Mouse (Mus musculus): ENCODE results near the gene Atg10. TPM values are rescaled to one million over a fixed set of nuclear protein-coding genes. Genes with fewer than 3 reads are reported as not detected.

Atg10 gene
- polyA plus RNA-seq, 1 experiment from 2014 or later, result 29.1 TPM

- Histone ChIP-seq H3K27me3 (no peaks in the 10 kb centered on the region), H3K9me3 (replicated peaks) (no peaks in the 10 kb centered on the region), H3K4me3 (no peak overlapping the region), H3K36me3 (no peaks in the 10 kb centered on the region), H3K9ac (no peak overlapping the region), H3K4me1 (replicated peaks) (no peaks in the 10 kb centered on the region), H3K27ac (no peak overlapping the region), H3K4me2 (no peak overlapping the region)
- 79% methylated on average over 2 of the region's 2 CpGs for WGBS
- ATAC-seq (replicated peaks; ENCODE audit: insufficient number of reproducible peaks, insufficient read depth, low FRiP score, low read depth), result no peak
Observed at GRCm38 (mm10) chr13:90995034-90995629, 228.6 kb downstream of the Atg10 start.

- no peaks in the 10 kb centered on the region; the same call in 1 of the 2 replicates for H3K9me3 ChIP-seq (replicated peaks)
- H3K4me3 ChIP-seq, result no peak overlapping the region
- H3K36me3 ChIP-seq, result no peaks in the 10 kb centered on the region
- ATAC-seq (replicated peaks; ENCODE audit: insufficient number of reproducible peaks, insufficient read depth, low FRiP score, low read depth), result no peak
- H3K4me1 ChIP-seq (replicated peaks), result no peaks in the 10 kb centered on the region
- no peak overlapping the region for H3K4me2 ChIP-seq
- H3K27ac ChIP-seq, result no peak overlapping the region
- no peaks in the 10 kb centered on the region for H3K27me3 ChIP-seq
- WGBS, result 81% methylated on average over 13 of the region's 13 CpGs
- H3K9ac ChIP-seq, result no peak overlapping the region
Observed at GRCm38 (mm10) chr13:90993602-90994001, 230.2 kb downstream of the Atg10 start.

GRCm38 (mm10) chr13:90992948-90993347 is 230.8 kb downstream of the Atg10 start:
- Histone ChIP-seq H3K27ac (no peak overlapping the region), H3K36me3 (no peaks in the 10 kb centered on the region), H3K4me1 (replicated peaks) (no peaks in the 10 kb centered on the region), H3K9ac (no peak overlapping the region), H3K27me3 (no peaks in the 10 kb centered on the region), H3K4me2 (no peak overlapping the region), H3K9me3 (replicated peaks) (no peaks in the 10 kb centered on the region; the same call in 1 of the 2 replicates), H3K4me3 (no peak overlapping the region)
- WGBS, result 89% methylated on average over 5 of the region's 5 CpGs
- ATAC-seq (replicated peaks; ENCODE audit: insufficient number of reproducible peaks, insufficient read depth, low FRiP score, low read depth), result no peak

- WGBS, result 72% methylated on average over 3 of the region's 3 CpGs
- Histone ChIP-seq H3K36me3 (no peaks in the 10 kb centered on the region), H3K4me1 (replicated peaks) (no peaks in the 10 kb centered on the region), H3K9ac (no peak overlapping the region), H3K27me3 (no peaks in the 10 kb centered on the region), H3K27ac (no peak overlapping the region), H3K9me3 (replicated peaks) (no peaks in the 10 kb centered on the region; the same call in 1 of the 2 replicates), H3K4me3 (no peak overlapping the region), H3K4me2 (no peak overlapping the region)
- no peak for ATAC-seq (replicated peaks; ENCODE audit: insufficient number of reproducible peaks, insufficient read depth, low FRiP score, low read depth)
Observed at GRCm38 (mm10) chr13:90988226-90988625, 235.5 kb downstream of the Atg10 start.

DNA sequence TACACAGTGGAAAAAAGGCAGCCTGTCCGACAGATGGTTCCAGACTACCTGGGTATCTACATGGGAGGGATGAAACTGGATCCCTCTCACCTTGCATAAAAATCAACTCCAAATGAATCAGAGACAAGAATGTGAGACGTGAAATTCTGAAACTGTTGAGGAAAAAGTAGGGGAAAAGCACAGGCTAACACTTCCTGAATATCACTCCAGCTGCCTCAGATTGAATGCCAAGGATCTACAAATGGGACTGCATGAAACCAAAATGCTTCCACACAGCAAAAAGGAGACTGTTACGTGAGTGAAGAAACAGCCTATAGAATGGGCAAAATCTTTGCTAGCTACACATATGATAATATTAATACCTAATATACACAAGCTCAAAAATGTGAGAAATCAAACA is 238.4 kb downstream of the Atg10 start:
- no peaks in the 10 kb centered on the region; the same call in 1 of the 2 replicates for H3K9me3 ChIP-seq (replicated peaks)
- no peaks in the 10 kb centered on the region for H3K4me1 ChIP-seq (replicated peaks)
- H3K27me3 ChIP-seq, result no peaks in the 10 kb centered on the region
- H3K4me3 ChIP-seq, result no peak overlapping the region
- H3K4me2 ChIP-seq, result no peak overlapping the region
- no peak overlapping the region for H3K27ac ChIP-seq
- H3K9ac ChIP-seq, result no peak overlapping the region
- ATAC-seq (replicated peaks; ENCODE audit: insufficient number of reproducible peaks, insufficient read depth, low FRiP score, low read depth), result no peak
- H3K36me3 ChIP-seq, result no peaks in the 10 kb centered on the region
- WGBS, result 70% methylated on average over 3 of the region's 3 CpGs

- no peak overlapping the region for H3K27ac ChIP-seq
- no peaks in the 10 kb centered on the region for H3K9me3 ChIP-seq (replicated peaks)
- H3K4me1 ChIP-seq (replicated peaks), result no peaks in the 10 kb centered on the region
- no peaks in the 10 kb centered on the region for H3K36me3 ChIP-seq
- H3K9ac ChIP-seq, result no peak overlapping the region
- no peaks in the 10 kb centered on the region for H3K27me3 ChIP-seq
- ATAC-seq (replicated peaks; ENCODE audit: insufficient number of reproducible peaks, insufficient read depth, low FRiP score, low read depth), result no peak
- 75% methylated on average over 2 of the region's 2 CpGs for WGBS
- H3K4me3 ChIP-seq, result no peak overlapping the region
- no peak overlapping the region for H3K4me2 ChIP-seq
Observed at GRCm38 (mm10) chr13:90984073-90984472, 239.7 kb downstream of the Atg10 start.

DNA sequence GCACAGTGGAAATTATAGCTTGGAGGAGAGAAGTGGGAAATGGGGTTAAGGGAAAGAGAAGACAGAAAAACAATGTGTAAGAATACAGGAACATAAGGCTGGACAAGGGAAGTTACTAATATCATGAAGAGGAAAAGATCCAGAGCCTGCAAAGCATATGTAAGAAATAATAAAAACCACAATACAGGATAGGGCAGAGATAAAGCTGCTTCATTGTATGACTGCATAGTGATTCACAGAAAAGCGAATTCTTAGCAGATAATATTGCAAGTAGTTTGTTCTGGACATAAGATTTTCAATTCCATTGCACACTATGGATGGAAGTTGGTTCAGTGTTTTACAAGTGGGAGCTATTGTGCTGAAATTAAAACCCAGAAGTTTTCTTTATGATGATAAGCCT is 242.0 kb downstream of the Atg10 start:
- H3K4me3 ChIP-seq, result no peak overlapping the region
- ATAC-seq (replicated peaks; ENCODE audit: insufficient number of reproducible peaks, insufficient read depth, low FRiP score, low read depth), result no peak
- H3K4me1 ChIP-seq (replicated peaks), result no peaks in the 10 kb centered on the region
- no peak overlapping the region for H3K4me2 ChIP-seq
- WGBS, result 80% methylated on average over 1 of the region's 1 CpGs
- H3K9me3 ChIP-seq (replicated peaks), result no peaks in the 10 kb centered on the region
- H3K9ac ChIP-seq, result no peak overlapping the region
- no peaks in the 10 kb centered on the region for H3K27me3 ChIP-seq
- no peak overlapping the region for H3K27ac ChIP-seq
- H3K36me3 ChIP-seq, result no peaks in the 10 kb centered on the region

DNA sequence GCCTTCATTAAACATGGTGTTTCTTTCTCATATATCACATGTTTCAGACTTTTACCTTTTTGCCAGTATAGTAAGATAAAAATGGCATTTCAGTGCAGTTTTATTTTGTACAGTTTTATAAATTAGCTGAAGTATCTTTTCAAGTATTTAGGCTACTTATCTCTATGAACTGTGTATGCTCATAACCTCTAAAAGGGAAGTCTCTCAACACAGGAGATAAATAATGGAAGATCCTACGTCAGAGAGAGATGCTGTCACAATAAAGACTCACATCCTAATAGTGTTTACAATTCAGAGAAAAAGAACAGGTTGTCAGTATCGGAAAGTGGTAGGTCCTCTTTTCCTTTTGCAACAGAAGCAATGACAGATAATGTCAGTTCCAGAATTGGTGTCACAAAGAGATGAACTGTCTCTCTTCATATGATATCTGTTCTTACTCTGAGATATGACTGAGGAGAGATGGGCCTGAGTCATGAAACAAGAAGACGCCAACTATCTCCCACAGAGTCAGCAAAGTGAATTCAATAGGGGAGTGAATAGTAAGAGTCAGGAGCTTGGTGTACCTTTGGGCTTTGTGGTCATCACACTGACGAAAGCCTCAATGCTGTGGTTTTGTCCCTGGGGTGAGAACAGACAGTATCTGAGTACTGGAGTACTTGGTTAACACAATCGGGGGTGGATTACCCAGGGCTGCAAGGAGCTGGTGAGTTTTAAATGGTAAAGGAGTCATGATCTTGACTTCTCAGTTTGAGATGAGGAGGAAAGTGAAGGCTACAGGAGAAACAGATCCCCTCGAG is 242.7 kb downstream of the Atg10 start:
- Histone ChIP-seq H3K27me3 (no peaks in the 10 kb centered on the region), H3K9me3 (replicated peaks) (no peaks in the 10 kb centered on the region), H3K9ac (no peak overlapping the region), H3K4me2 (no peak overlapping the region), H3K4me1 (replicated peaks) (no peaks in the 10 kb centered on the region), H3K36me3 (no peaks in the 10 kb centered on the region), H3K27ac (no peak overlapping the region), H3K4me3 (no peak overlapping the region)
- 75% methylated on average over 6 of the region's 6 CpGs for WGBS
- ATAC-seq (replicated peaks; ENCODE audit: insufficient number of reproducible peaks, insufficient read depth, low FRiP score, low read depth), result no peak

DNA sequence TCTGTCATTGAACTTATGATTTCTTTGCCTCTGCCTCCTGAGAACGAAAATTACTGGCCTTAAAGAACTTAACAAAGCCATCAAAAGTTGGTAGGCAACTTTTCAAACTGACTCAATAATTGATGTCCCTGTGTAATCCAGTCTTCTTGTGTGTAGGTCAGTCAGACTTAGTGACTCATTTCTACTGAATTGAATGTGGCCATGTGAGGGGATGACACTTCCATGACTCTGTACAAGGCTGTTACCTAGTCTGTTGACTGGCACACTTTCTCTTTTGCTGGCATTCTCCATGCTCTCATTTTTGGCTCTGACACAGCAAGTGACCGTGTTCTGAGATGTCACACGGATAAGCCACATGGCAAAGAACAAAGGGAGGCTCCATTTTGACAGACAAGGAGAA is 246.7 kb downstream of the Atg10 start:
- no peak overlapping the region for H3K27ac ChIP-seq
- H3K27me3 ChIP-seq, result no peaks in the 10 kb centered on the region
- no peaks in the 10 kb centered on the region for H3K36me3 ChIP-seq
- H3K4me2 ChIP-seq, result no peak overlapping the region
- H3K9me3 ChIP-seq (replicated peaks), result no peaks in the 10 kb centered on the region
- H3K4me1 ChIP-seq (replicated peaks), result no peaks in the 10 kb centered on the region
- WGBS, result 80% methylated on average over 3 of the region's 3 CpGs
- ATAC-seq (replicated peaks; ENCODE audit: insufficient number of reproducible peaks, insufficient read depth, low FRiP score, low read depth), result no peak
- no peak overlapping the region for H3K4me3 ChIP-seq
- H3K9ac ChIP-seq, result no peak overlapping the region

DNA sequence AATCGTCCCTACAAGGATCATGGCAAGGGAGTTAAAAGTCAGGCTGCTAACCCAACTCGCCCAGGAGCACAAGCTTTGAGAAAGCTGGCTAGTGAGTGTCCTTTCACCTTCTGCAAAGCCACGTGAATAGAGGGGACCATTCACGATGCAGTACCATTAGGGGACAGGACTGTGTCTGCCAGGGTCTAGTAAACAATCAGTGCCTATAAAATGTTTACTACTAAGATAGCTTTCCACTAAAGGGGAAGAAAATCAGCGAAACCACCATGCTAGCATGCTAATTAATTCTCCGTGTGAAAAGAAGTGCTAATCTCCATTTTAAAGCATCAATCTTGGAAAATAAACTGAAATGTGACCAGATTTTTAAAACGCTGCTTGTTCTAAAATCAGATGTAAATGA is 250.4 kb downstream of the Atg10 start:
- no peaks in the 10 kb centered on the region for H3K9me3 ChIP-seq (replicated peaks)
- no peak overlapping the region for H3K9ac ChIP-seq
- H3K4me3 ChIP-seq, result no peak overlapping the region
- H3K36me3 ChIP-seq, result no peaks in the 10 kb centered on the region
- WGBS, result 68% methylated on average over 7 of the region's 7 CpGs
- H3K27me3 ChIP-seq, result no peaks in the 10 kb centered on the region
- H3K4me2 ChIP-seq, result no peak overlapping the region
- no peak overlapping the region for H3K27ac ChIP-seq
- no peaks in the 10 kb centered on the region for H3K4me1 ChIP-seq (replicated peaks)
- no peak for ATAC-seq (replicated peaks; ENCODE audit: insufficient number of reproducible peaks, insufficient read depth, low FRiP score, low read depth)

GRCm38 (mm10) chr13:90970259-90971017 is 253.3 kb downstream of the Atg10 start:
- Histone ChIP-seq H3K27me3 (no peaks in the 10 kb centered on the region), H3K27ac (no peak overlapping the region), H3K4me2 (no peak overlapping the region), H3K9ac (no peak overlapping the region), H3K9me3 (replicated peaks) (no peaks in the 10 kb centered on the region), H3K4me3 (no peak overlapping the region), H3K4me1 (replicated peaks) (no peaks in the 10 kb centered on the region), H3K36me3 (no peaks in the 10 kb centered on the region)
- no peak for ATAC-seq (replicated peaks; ENCODE audit: insufficient number of reproducible peaks, insufficient read depth, low FRiP score, low read depth)
- 55% methylated on average over 10 of the region's 10 CpGs for WGBS

Data from heart, embryonic 15.5 days (tissue).